Mouse (Mus musculus) adrenal gland, postnatal 4 days (tissue): ENCODE measurements at regions not wholly inside any gene's neighbourhood (a gene's known extent, or its start where the extent isn't known, plus 50 kb on each side); places are given as distances from the start of the nearest gene placed in this dataset.

ENCODE experiments used
- DNase-seq, 2 experiments: peaks; one replicate each; pipeline ENCODE4 v3.0.0; 2021 to 2022; ENCODE audit warnings: low spot score in 2 of 2, mixed read lengths in 2 of 2

DNA sequence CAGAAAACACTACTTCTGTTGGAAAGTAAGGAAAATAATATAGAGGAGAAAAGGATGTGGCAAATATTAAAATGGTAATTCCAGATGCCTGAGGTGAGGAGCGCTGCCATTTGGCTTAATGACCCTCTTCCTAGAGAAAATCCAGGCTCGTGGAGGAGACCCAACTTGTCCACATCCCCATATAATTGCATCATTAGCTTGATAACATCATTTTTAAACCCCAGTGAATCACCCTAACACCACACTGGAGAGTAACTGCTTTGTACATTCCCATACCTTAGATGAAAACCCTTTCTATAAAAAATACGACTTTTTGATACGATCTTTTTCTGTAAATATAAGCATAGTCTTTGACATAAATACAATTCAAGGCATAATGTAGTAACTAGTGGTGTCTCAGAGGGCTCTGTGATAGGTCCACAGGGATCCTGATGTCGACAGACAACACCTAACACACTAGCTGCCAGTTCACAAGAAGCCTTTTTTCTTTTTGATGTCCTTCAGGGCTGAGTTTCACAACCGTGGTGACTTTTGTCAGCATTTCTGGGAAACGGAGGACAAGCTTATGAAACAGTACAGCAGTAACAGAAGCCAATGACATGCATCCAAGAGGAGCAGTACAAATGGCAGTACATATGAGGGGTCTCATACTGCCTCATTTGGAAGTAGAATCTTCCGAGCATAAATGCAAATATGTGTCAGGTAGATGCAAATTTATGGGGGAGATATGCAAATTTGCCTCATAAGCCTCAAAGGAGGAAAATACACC is 174.8 kb upstream of the Rreb1 start:
- DNase-seq: no peak

GRCm38 (mm10) chr13:37606250-37606649 is 171.9 kb upstream of the Rreb1 start:
- DNase-seq: no peak

DNA sequence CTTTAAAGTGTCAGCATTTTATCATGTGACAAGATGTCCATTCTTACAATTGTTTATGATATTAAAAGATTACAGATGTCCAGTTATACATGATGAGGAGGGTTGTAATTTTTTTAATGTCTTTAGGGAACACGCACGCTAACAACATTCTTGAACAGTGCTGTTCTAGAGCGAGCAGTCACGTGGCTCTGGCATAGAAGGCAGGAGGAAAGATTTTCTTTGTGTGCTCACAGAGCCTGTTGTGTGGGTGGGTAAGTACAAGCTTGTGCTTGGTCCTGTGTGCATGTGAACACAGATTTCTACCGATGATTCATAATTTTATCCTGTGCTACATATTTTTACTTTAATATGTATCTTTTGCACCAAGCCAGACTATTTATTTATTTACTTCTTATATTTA is 169.1 kb upstream of the Rreb1 start:
- DNase-seq: no peak

DNA sequence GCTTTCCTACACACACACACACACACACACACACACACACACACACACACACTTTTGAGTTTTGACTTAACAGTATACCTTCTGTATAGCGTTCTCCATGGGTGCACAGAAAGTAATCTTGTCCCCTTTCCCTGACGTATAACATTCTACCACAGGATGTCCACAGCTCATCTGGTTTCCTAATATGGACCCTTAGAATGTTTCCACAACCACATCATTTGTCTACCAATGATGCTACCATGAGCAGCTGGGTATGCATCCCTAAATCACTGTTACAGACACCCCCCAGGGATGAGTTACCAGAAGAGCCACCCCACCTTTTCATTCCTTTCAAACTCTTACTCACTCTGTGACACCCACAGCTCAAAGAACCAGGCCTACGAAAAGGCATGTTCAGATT is 166.8 kb upstream of the Rreb1 start:
- DNase-seq: no peak

DNA sequence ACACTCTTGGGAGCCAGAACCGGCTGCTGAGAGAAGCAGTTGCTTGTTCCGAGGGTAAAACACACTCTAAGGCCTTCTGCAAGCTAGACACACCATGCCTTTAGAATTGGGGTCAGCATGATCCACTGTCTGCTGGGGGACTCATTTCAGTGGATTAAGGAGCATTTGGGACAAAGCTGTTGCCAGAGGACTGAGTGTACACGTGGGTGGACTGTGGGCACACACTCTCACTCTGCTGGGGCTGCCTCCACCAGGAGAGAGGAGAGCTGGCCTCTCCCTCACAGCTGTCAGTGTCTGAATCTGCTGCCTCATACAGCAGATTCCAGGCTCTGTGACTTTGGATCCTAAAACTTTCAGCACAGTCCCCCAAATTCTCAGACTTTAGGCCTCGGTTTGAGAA is 161.2 kb upstream of the Rreb1 start:
- DNase-seq: no peak

DNA sequence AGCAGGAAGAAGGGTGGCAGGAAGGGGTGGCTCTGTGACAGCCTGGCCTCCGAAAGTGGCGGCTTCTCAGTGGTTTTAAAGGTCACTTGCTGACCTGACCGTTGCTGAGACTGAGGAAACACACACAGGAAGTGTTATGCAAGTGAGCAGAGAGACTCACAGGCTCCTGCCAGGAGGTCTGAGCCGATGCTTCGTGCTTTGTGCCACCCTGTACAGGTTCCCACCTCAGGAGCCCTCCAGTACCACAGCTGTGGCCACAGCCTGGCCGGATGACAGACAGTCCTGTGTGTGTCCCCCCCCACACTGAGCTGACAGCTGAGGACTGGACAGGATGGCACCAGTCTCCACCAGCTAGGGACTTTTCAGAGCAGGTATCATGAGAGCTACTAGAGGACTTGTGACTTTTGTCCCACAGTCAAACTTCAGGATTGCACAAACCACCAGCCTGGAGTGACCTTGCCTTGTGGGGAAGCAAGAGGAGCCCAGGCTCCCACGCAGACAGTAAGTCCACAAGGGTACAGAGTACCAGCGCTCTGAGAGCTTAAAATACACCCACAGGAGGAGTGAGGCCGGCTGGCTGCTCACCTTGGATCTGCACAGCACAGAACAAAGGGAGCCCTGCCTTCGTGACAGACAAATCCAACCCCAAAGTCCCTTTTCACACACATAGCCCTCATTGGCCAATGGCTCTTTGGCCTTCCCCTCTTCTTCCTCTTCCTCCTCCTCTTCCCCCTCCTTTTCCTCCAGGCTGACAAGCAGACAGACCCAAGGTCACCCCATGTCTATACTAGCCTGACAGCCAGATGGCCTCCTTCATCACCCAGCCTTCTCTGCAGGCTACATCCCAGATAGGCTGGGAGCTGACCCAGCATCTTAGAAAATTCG is 158.1 kb upstream of the Rreb1 start:
- DNase-seq: peak in 1 of 2 experiments; percentile 28

- DNase-seq: no peak
Observed at GRCm38 (mm10) chr13:37621319-37622050, 156.7 kb upstream of the Rreb1 start.

GRCm38 (mm10) chr13:37622366-37623088 is 155.7 kb upstream of the Rreb1 start:
- no peak for DNase-seq

DNA sequence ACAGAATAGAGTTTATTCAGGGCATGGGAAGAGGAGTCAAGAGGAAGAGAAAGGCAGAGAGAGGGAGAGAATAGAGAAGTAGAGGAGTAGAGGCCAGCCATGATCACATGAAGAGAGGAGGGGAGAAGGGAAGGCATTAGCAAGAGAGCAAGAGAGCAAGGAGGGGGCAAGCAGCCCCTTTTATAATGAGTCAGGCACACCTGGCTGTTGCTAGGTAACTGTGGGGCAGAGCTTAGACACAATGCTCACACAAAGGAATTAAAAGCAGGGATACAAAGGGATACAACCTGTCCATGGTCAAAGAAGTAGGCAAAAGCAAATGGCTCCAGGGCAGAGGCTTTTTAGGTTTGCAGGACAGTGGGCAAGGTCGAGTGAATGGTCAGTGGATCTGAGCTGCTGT is 153.5 kb upstream of the Rreb1 start:
- DNase-seq: no peak

DNA sequence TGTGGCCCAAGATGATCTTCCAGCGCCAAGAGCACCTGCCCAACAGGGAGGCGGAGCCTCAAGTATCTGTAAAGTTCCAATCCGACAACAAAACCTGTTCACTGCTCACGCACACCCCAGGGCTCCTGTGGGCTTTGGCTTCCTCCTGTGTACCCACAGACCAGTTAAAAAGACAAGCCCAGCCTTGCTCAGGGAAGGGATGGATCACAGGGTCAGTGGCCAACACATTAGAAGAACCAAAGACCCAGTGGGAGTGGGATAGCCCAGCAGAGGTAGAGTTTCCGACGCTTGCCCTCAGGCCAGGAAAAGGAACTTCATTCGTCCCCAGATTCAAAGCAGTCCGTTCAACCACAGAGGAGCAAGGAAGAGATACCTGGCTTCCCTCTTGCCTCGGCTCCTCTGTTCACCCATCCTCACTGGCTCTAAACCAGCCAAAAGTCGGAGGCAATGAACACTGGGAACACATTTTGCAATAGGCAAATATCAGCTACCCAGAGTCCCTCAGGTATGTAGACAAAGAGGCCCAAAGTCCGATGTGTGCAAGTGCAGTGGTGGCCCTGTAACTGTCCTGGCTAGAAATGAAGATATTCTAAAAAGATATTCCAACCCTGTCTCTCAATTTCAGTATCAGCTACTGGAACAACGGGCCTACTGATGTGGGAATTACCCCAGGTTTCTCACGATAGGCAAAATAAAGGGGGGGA is 152.5 kb upstream of the Rreb1 start:
- no peak for DNase-seq

- no peak for DNase-seq
Observed at GRCm38 (mm10) chr13:37628391-37629270, 149.6 kb upstream of the Rreb1 start.

DNA sequence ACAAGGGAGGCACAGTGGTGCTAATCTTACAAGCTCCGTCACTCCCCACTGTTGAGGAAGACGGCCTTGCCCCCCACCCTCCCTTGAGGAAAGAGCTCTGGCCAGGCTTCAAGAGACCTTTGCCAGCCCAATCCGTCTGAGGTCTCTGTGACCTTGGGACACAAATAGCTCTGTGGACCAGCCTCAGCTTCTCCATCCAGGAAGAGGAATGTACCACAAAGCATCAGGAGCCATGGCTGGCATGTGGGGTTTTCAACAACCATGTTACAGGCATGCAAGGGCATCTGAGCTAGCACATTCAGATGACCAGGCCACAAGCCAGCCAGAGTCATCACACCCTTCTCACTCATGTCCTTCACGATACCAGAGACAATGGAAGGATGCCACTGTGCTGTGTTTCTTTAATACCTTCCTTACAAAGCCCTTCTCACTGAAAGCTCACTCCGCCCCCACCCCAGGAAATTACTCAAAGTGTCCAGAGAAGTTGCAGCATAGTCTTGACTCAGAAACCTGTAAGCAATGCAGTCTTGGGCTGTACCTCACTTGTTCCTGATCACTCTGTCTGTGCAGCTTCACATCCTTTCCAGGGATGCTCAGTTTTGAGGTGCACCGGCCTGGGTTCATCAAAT is 148.8 kb upstream of the Rreb1 start:
- DNase-seq: no peak

- no peak for DNase-seq
Observed at GRCm38 (mm10) chr13:37632835-37633440, 145.3 kb upstream of the Rreb1 start.

DNA sequence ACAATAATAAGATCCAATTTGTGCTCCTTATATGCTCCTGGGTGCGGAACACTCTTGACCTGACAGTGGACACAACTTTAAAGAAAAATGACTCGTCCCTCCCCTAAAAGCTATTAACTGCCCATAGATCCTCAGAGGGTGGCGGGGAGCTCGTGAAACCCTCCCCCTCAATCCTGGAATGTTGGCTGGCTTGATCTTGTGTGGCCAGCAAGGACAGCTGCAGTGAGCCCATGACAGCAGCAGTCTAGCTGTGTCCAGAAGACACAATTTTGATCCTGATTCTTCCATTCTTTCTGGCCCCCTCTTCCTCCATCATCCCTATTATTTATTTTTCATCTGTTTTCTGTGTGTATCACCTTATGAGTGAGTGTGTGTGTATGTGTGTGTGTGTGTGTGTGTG is 141.8 kb upstream of the Rreb1 start:
- DNase-seq: no peak

- no peak for DNase-seq
Observed at GRCm38 (mm10) chr13:37637151-37637550, 141.0 kb upstream of the Rreb1 start.

GRCm38 (mm10) chr13:37638071-37638511 is 140.1 kb upstream of the Rreb1 start:
- DNase-seq: no peak

GRCm38 (mm10) chr13:37642410-37643093 is 135.6 kb upstream of the Rreb1 start:
- no peak for DNase-seq

- DNase-seq: no peak
Observed at GRCm38 (mm10) chr13:37644751-37645181, 133.4 kb upstream of the Rreb1 start.
